Mouse (Mus musculus): ENCODE measurements around the gene Rnaseh2b.

Rnaseh2b gene

GRCm38 (mm10) chr14:62254371-62254770 is 38.0 kb upstream of the Rnaseh2b start:
- H3K4me3 ChIP-seq (replicated peaks; ENCODE audit: low read length) = no peak overlapping the region
- no peaks in the 10 kb centered on the region for H3K4me1 ChIP-seq (replicated peaks; ENCODE audit: low read depth, low read length)
- no peak for TF ChIP-seq NANOG (IDR thresholded peaks at IDR 0.05; ENCODE audit: borderline replicate concordance, low read length)
- TF ChIP-seq POU5F1 (IDR thresholded peaks at IDR 0.05; ENCODE audit: borderline replicate concordance, low read length) = no peak
- no peak for TF ChIP-seq CTCF (conservative IDR thresholded peaks at IDR 0.05; ENCODE audit: low read length)
- H3K36me3 ChIP-seq (ENCODE audit: insufficient read depth, low read length) = no peaks in the 10 kb centered on the region
- no peaks in the 10 kb centered on the region for H3K9me3 ChIP-seq (ENCODE audit: low read length)
- H3K27me3 ChIP-seq (ENCODE audit: insufficient read depth, low read length) = no peaks in the 10 kb centered on the region

- Histone ChIP-seq H3K9me3 (ENCODE audit: low read length) (peaks cover 9% of the 10 kb centered on the region), H3K4me1 (replicated peaks; ENCODE audit: low read depth, low read length) (no peaks in the 10 kb centered on the region), H3K36me3 (ENCODE audit: insufficient read depth, low read length) (no peaks in the 10 kb centered on the region), H3K27me3 (ENCODE audit: insufficient read depth, low read length) (no peaks in the 10 kb centered on the region), H3K4me3 (replicated peaks; ENCODE audit: low read length) (no peak overlapping the region)
- TF ChIP-seq NANOG (IDR thresholded peaks at IDR 0.05; ENCODE audit: borderline replicate concordance, low read length) (no peak), POU5F1 (IDR thresholded peaks at IDR 0.05; ENCODE audit: borderline replicate concordance, low read length) (no peak), CTCF (conservative IDR thresholded peaks at IDR 0.05; ENCODE audit: low read length) (no peak)
Measured at GRCm38 (mm10) chr14:62256066-62256465, 36.3 kb upstream of the Rnaseh2b start.

GRCm38 (mm10) chr14:62258125-62258524 is 34.3 kb upstream of the Rnaseh2b start:
- Histone ChIP-seq H3K36me3 (ENCODE audit: insufficient read depth, low read length) (no peaks in the 10 kb centered on the region), H3K9me3 (ENCODE audit: low read length) (peaks cover 10% of the 10 kb centered on the region), H3K4me3 (replicated peaks; ENCODE audit: low read length) (no peak overlapping the region), H3K27me3 (ENCODE audit: insufficient read depth, low read length) (no peaks in the 10 kb centered on the region), H3K4me1 (replicated peaks; ENCODE audit: low read depth, low read length) (no peaks in the 10 kb centered on the region)
- TF ChIP-seq POU5F1 (IDR thresholded peaks at IDR 0.05; ENCODE audit: borderline replicate concordance, low read length) (no peak), NANOG (IDR thresholded peaks at IDR 0.05; ENCODE audit: borderline replicate concordance, low read length) (no peak), CTCF (conservative IDR thresholded peaks at IDR 0.05; ENCODE audit: low read length) (no peak)

- no peak overlapping the region for H3K4me3 ChIP-seq (replicated peaks; ENCODE audit: low read length)
- H3K27me3 ChIP-seq (ENCODE audit: insufficient read depth, low read length) = no peaks in the 10 kb centered on the region
- TF ChIP-seq POU5F1 (IDR thresholded peaks at IDR 0.05; ENCODE audit: borderline replicate concordance, low read length) = no peak
- no peak for TF ChIP-seq NANOG (IDR thresholded peaks at IDR 0.05; ENCODE audit: borderline replicate concordance, low read length)
- no peak for TF ChIP-seq CTCF (conservative IDR thresholded peaks at IDR 0.05; ENCODE audit: low read length)
- H3K36me3 ChIP-seq (ENCODE audit: insufficient read depth, low read length) = no peaks in the 10 kb centered on the region
- H3K9me3 ChIP-seq (ENCODE audit: low read length) = peaks cover 10% of the 10 kb centered on the region
- no peaks in the 10 kb centered on the region for H3K4me1 ChIP-seq (replicated peaks; ENCODE audit: low read depth, low read length)
Measured at GRCm38 (mm10) chr14:62258978-62259536, 33.3 kb upstream of the Rnaseh2b start.

GRCm38 (mm10) chr14:62270698-62271396 is 21.5 kb upstream of the Rnaseh2b start:
- Histone ChIP-seq H3K27me3 (ENCODE audit: insufficient read depth, low read length) (no peaks in the 10 kb centered on the region), H3K36me3 (ENCODE audit: insufficient read depth, low read length) (no peaks in the 10 kb centered on the region), H3K4me1 (replicated peaks; ENCODE audit: low read depth, low read length) (no peaks in the 10 kb centered on the region), H3K9me3 (ENCODE audit: low read length) (peaks cover 58% of the 10 kb centered on the region), H3K4me3 (replicated peaks; ENCODE audit: low read length) (no peak overlapping the region)
- TF ChIP-seq POU5F1 (IDR thresholded peaks at IDR 0.05; ENCODE audit: borderline replicate concordance, low read length) = no peak
- no peak for TF ChIP-seq NANOG (IDR thresholded peaks at IDR 0.05; ENCODE audit: borderline replicate concordance, low read length)
- TF ChIP-seq CTCF (conservative IDR thresholded peaks at IDR 0.05; ENCODE audit: low read length) = no peak

GRCm38 (mm10) chr14:62273604-62274003 is 18.8 kb upstream of the Rnaseh2b start:
- TF ChIP-seq POU5F1 (IDR thresholded peaks at IDR 0.05; ENCODE audit: borderline replicate concordance, low read length) = no peak
- TF ChIP-seq NANOG (IDR thresholded peaks at IDR 0.05; ENCODE audit: borderline replicate concordance, low read length) = no peak
- no peak for TF ChIP-seq CTCF (conservative IDR thresholded peaks at IDR 0.05; ENCODE audit: low read length)

GRCm38 (mm10) chr14:62282974-62283373 is 9.4 kb upstream of the Rnaseh2b start:
- H3K4me3 ChIP-seq (replicated peaks; ENCODE audit: low read length) = no peak overlapping the region
- H3K4me1 ChIP-seq (replicated peaks; ENCODE audit: low read depth, low read length) = peaks cover 3% of the 10 kb centered on the region; the same call in 1 of the 2 replicates
- H3K27me3 ChIP-seq (ENCODE audit: insufficient read depth, low read length) = no peaks in the 10 kb centered on the region
- H3K36me3 ChIP-seq (ENCODE audit: insufficient read depth, low read length) = no peaks in the 10 kb centered on the region
- H3K9me3 ChIP-seq (ENCODE audit: low read length) = peaks cover 15% of the 10 kb centered on the region
- TF ChIP-seq CTCF (conservative IDR thresholded peaks at IDR 0.05; ENCODE audit: low read length) (no peak), POU5F1 (IDR thresholded peaks at IDR 0.05; ENCODE audit: borderline replicate concordance, low read length) (no peak), NANOG (IDR thresholded peaks at IDR 0.05; ENCODE audit: borderline replicate concordance, low read length) (no peak)

More at GRCm38 (mm10) chr14:62273604-62274003, 18.8 kb upstream of the Rnaseh2b start:
- Histone ChIP-seq H3K4me3 (replicated peaks; ENCODE audit: low read length) (no peak overlapping the region), H3K27me3 (ENCODE audit: insufficient read depth, low read length) (no peaks in the 10 kb centered on the region), H3K9me3 (ENCODE audit: low read length) (peaks cover 53% of the 10 kb centered on the region), H3K36me3 (ENCODE audit: insufficient read depth, low read length) (no peaks in the 10 kb centered on the region), H3K4me1 (replicated peaks; ENCODE audit: low read depth, low read length) (no peaks in the 10 kb centered on the region)

- Histone ChIP-seq H3K9me3 (ENCODE audit: low read length) (0 out of 2 replicates have a peak, but pooled peaks cover 3% of the 10 kb centered on the region), H3K27me3 (ENCODE audit: insufficient read depth, low read length) (peaks cover 16% of the 10 kb centered on the region), H3K4me3 (replicated peaks; ENCODE audit: low read length) (no peak overlapping the region), H3K36me3 (ENCODE audit: insufficient read depth, low read length) (no peaks in the 10 kb centered on the region), H3K4me1 (replicated peaks; ENCODE audit: low read depth, low read length) (peaks cover 22% of the 10 kb centered on the region)
- TF ChIP-seq POU5F1 (IDR thresholded peaks at IDR 0.05; ENCODE audit: borderline replicate concordance, low read length) (no peak), NANOG (IDR thresholded peaks at IDR 0.05; ENCODE audit: borderline replicate concordance, low read length) (no peak), CTCF (conservative IDR thresholded peaks at IDR 0.05; ENCODE audit: low read length) (no peak)
Measured at GRCm38 (mm10) chr14:62288731-62289130, 3.7 kb upstream of the Rnaseh2b start.

Measured in E14TG2a.4 (cell line).